In genomic region chr2:164785481-164786387, GRCm38 (mm10) we compare ENCODE assay signal across 7 mouse cellular contexts. TPM values are rescaled to one million over a fixed set of nuclear protein-coding genes. Genes with fewer than 3 reads are reported as not detected.
DNase-seq lines count a peak whose midpoint lies in the region; ATAC-seq lines count a peak whose summit lies in the region.

Gene Snx21, plus strand, starts transcription at chr2:164785823.

- peaks cover 13% of the 10 kb centered on the region; the same call in 1 of the 2 replicates for H3K27me3 ChIP-seq in embryonic facial prominence, embryonic 10.5 days (replicated peaks; ENCODE audit: low read depth, poor library complexity, severe bottlenecking)
- H3K27me3 ChIP-seq in intestine, embryonic 16.5 days (replicated peaks; ENCODE audit: control insufficient read depth, insufficient read depth, low read length) = no peaks in the 10 kb centered on the region
- no peaks in the 10 kb centered on the region for H3K27me3 ChIP-seq in midbrain, embryonic 11.5 days (ENCODE audit: control insufficient read depth, insufficient read depth, low read length)

- peak; percentile 94 for DNase-seq in adrenal gland, postnatal 14 days
- peak; percentile 92 for DNase-seq in embryonic facial prominence, embryonic 10.5 days (ENCODE audit: low spot score)
- peak; percentile 77 to 85 for DNase-seq in gastrocnemius, postnatal 4 days (ENCODE audit: low spot score in 2 of 2)
- DNase-seq in left cerebral cortex, postnatal 4 days = peak; percentile 82
- peak; percentile 99 for DNase-seq in midbrain, embryonic 11.5 days (ENCODE audit: low spot score, missing footprints)
- DNase-seq in skeletal muscle tissue, adult 2 months (ENCODE audit: low read depth, low spot score) = peak; percentile 96

- under 1% methylated on average over 89 of the region's 89 CpGs for WGBS in embryonic facial prominence, embryonic 10.5 days
- under 1% methylated on average over 83 of the region's 89 CpGs for WGBS in intestine, embryonic 16.5 days
- WGBS in midbrain, embryonic 11.5 days = under 1% methylated on average over 78 of the region's 89 CpGs

- peaks cover 18% of the 10 kb centered on the region; the same call in 1 of the 2 replicates for H3K36me3 ChIP-seq in embryonic facial prominence, embryonic 10.5 days (replicated peaks)
- 0 out of 2 replicates have a peak, but pooled peaks cover 4% of the 10 kb centered on the region for H3K36me3 ChIP-seq in intestine, embryonic 16.5 days (ENCODE audit: control insufficient read depth, insufficient read depth, low read length)
- no peaks in the 10 kb centered on the region for H3K36me3 ChIP-seq in midbrain, embryonic 11.5 days (ENCODE audit: control insufficient read depth, insufficient read depth, low read length)

- peaks cover 36% of the 10 kb centered on the region for H3K4me1 ChIP-seq in embryonic facial prominence, embryonic 10.5 days
- H3K4me1 ChIP-seq in intestine, embryonic 16.5 days (ENCODE audit: control insufficient read depth, insufficient read depth, low read length) = peaks cover 20% of the 10 kb centered on the region
- peaks cover 8% of the 10 kb centered on the region for H3K4me1 ChIP-seq in midbrain, embryonic 11.5 days (ENCODE audit: control insufficient read depth, insufficient read depth, low read length)

- no peaks in the 10 kb centered on the region for H3K9me3 ChIP-seq in embryonic facial prominence, embryonic 10.5 days
- H3K9me3 ChIP-seq in intestine, embryonic 16.5 days (ENCODE audit: control insufficient read depth, low read length) = no peaks in the 10 kb centered on the region
- H3K9me3 ChIP-seq in midbrain, embryonic 11.5 days (ENCODE audit: control insufficient read depth, low read length) = no peaks in the 10 kb centered on the region

- peak within 1 kb of the TSS; percentile 87 for H3K9ac ChIP-seq in intestine, embryonic 16.5 days (ENCODE audit: low read depth, low read length)
- peak within 1 kb of the TSS; percentile 75 for H3K9ac ChIP-seq in midbrain, embryonic 11.5 days (ENCODE audit: low read length)

- peak within 1 kb of the TSS; percentile 64 for H3K4me2 ChIP-seq in intestine, embryonic 16.5 days (ENCODE audit: low read depth, low read length)
- H3K4me2 ChIP-seq in midbrain, embryonic 11.5 days = peak within 1 kb of the TSS; percentile 87

- peak within 1 kb of the TSS; percentile 79 for H3K4me3 ChIP-seq in embryonic facial prominence, embryonic 10.5 days
- H3K4me3 ChIP-seq in intestine, embryonic 16.5 days (ENCODE audit: low read length) = peak within 1 kb of the TSS; percentile 66
- peak within 1 kb of the TSS; percentile 66 for H3K4me3 ChIP-seq in midbrain, embryonic 11.5 days (ENCODE audit: low read depth, low read length)

- intact Hi-C loops in left cerebral cortex, postnatal 4 days (cut with DNase I) = no loop called here

- ATAC-seq in intestine, embryonic 16.5 days = peak; percentile 95
- ATAC-seq in midbrain, embryonic 11.5 days (ENCODE audit: low FRiP score) = peak; percentile 95

- H3K27ac ChIP-seq in embryonic facial prominence, embryonic 10.5 days (replicated peaks) = peak within 1 kb of the TSS; percentile 87
- peak within 1 kb of the TSS; percentile 96 for H3K27ac ChIP-seq in intestine, embryonic 16.5 days (ENCODE audit: low read length)
- no peak within 1 kb of the TSS for H3K27ac ChIP-seq in midbrain, embryonic 11.5 days (ENCODE audit: low read depth, low read length)

RNA-seq across cellular contexts. Expression of gene Snx21, which starts in this region (rescaled TPM):
- total RNA-seq in adrenal gland, postnatal 14 days (2021) = 35.7 and 46.2 TPM in 2 replicates
- polyA plus RNA-seq in embryonic facial prominence, embryonic 10.5 days (2016; fragmentation: Nextera tagmentation; extraction: Ambion mirVana) = 10.7 and 11.9 TPM in 2 replicates
- 10 to 100 TPM; 23.4 to 24.6 TPM for total RNA-seq in gastrocnemius, postnatal 4 days (2021)
- 18.3 and 19.6 TPM in 2 replicates for polyA plus RNA-seq in intestine, embryonic 16.5 days (2015; fragmentation: Nextera tagmentation; extraction: Ambion mirVana)
- 10 to 100 TPM; 52.8 to 56.9 TPM for total RNA-seq in left cerebral cortex, postnatal 4 days (2021)
- polyA plus RNA-seq in midbrain, embryonic 11.5 days (2014; fragmentation: Nextera tagmentation; extraction: Ambion mirVana) = 10.4 and 11.7 TPM in 2 replicates
